Mouse (Mus musculus) c-Kit-negative CD71-positive TER-119-positive erythroid progenitor cells, embryonic 14.5 days (primary cell): ENCODE measurements around the gene Rrp36.

Experiments used
- DNase-seq: peaks from one replicate; pipeline ENCODE4 v3.0.0-alpha.2; 2013; ENCODE audit warnings: low read depth, low spot score

Rrp36 gene

DNA sequence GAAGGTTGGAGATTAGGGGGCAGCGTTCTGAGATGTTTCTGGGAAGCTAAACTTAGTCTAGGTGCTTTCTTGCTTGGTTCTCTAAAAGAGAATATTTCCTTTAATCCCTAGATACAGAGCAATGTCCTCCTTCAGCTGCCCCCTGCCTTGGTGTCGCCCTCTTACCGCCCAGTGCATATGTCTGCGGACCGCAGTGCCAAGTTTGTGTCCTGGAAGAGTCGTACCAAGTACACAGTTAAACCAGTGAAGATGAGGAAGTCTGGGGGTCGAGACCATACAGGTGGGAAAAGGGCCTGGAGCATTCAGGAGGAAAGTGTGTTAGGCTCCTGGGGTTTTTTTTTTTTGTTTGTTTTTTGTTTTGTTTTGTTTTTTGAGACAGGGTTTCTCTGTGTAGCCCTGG lies 26.9 kb downstream of the Rrp36 start:
- no peak for DNase-seq

GRCm38 (mm10) chr17:46646322-46646662 lies 27.9 kb downstream of the Rrp36 start:
- DNase-seq: no peak

GRCm38 (mm10) chr17:46645561-46646321 lies 28.4 kb downstream of the Rrp36 start, which contains the start of the genes Klc4 and Mrpl2:
Gene Klc4, minus strand, starts transcription at chr17:46646022.
Gene Mrpl2, plus strand, starts transcription at chr17:46646229.
- peak; percentile 96 for DNase-seq

GRCm38 (mm10) chr17:46644916-46645475 lies 29.2 kb downstream of the Rrp36 start:
- DNase-seq: peak; percentile 22

DNA sequence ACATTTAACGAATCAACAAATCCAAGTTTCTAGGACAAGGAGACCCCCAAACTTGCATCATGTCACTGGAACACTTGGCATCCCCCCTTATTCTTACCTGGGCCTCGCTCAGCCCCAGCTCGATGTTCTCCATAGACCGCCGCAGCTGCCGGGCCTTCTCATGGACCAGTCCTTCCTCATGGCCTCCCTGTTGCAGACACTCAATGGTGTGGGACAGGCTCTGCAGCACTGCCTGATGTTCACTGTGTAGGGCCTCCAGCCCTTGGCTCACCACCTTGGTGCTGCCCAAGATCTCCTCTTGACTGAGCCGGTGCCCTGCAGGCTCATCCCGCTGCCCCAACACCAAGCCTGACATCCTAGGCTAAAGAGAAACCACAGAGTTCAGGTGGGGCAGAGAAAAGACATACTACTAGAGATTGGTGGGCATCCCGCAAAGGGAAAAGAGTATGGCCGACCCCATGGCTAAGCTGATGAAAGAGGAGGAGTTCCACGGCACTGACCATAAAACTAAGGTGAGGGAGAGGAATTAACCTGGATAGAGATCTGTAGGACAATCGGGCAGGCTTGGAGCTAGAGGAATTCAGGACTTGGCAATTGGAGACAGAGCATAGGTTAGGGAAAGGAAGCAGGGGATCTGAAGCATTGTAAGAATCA lies 29.9 kb downstream of the Rrp36 start:
- no peak for DNase-seq

- no peak for DNase-seq
Measured at GRCm38 (mm10) chr17:46642060-46642459, 32.1 kb downstream of the Rrp36 start.

- DNase-seq: no peak
Measured at GRCm38 (mm10) chr17:46639929-46640328, 34.2 kb downstream of the Rrp36 start.

DNA sequence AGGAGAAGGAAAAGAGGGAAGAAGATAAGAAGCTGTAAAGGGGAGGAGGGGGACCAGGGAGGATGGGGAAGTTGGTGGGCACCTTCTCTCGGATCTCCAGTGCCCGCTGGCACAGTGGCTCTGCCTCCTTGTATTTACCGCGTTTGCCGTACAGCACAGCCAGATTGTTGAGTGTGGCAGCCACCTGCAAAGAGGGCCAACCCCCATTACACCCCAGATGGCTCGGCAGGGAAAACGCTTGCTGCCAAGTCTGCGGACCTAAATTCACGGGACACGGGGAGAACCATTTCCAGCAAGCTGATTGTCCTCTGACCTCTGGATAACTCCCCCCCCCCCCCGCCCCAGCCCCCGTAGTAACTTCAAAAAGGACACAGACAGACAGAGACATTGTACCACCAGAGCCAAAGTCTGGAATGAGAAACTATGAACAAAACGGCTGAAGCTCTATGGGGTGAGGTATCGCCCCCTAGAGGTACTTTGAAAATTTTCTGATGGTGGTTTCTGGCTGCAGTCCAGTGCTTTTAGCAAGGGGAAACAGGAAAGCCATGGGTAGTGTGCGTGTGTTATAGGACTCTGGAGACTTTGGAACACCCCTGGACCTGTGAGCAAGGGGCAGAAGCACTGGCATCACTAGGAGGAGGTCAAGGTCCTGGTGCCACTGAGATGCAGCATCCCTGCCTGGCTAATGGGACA lies 37.2 kb downstream of the Rrp36 start:
- no peak for DNase-seq

DNA sequence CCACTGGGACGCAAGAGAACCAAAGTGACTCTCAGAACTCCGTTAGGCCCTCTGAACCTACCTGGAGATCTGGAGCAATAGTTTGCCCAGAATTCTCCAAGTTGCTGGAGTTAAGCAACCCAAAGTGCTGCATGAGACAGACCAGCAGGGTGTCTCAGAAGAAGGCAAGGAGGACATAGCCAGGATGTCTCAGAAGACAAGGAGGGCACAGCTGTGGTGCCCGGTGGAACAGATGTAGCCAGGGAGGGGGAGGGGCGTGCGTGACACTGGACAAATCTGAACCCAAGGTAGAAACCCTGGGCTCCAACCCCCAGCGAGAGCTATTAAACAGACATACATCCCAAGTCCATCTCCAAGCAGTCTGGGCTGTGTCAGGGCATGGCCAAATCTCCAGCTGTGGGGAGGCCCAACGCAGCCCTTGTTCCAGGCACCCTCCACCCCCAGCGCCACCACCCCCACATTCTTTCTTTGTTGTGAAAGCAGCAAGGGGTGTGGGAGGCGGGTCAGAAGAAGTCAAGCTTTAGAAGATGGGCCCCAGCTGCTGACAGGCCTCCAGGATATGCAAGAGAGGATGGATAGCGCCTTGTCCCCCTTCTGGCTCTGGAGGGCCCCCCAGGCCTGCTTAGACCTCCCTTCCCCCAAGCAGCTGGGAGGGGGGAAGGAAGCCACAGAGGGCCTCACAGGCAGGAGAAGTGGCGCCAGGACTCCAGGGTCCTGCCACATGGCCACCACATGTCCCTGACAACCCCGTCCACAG lies 44.3 kb downstream of the Rrp36 start:
- DNase-seq: no peak

- no peak for DNase-seq
Measured at GRCm38 (mm10) chr17:46628791-46629684, 45.1 kb downstream of the Rrp36 start, which contains the start of gene Ptk7. Gene Ptk7, minus strand, starts transcription at chr17:46629504.

GRCm38 (mm10) chr17:46628471-46628790 lies 45.7 kb downstream of the Rrp36 start:
- no peak for DNase-seq

- DNase-seq: no peak
Measured at GRCm38 (mm10) chr17:46627409-46627808, 46.7 kb downstream of the Rrp36 start.

- DNase-seq: no peak
Measured at GRCm38 (mm10) chr17:46624598-46624997, 49.6 kb downstream of the Rrp36 start.

- DNase-seq: no peak
Measured at GRCm38 (mm10) chr17:46623819-46624557, 50.2 kb downstream of the Rrp36 start.

- DNase-seq: no peak
Measured at GRCm38 (mm10) chr17:46622269-46622668, 51.9 kb downstream of the Rrp36 start.

- DNase-seq: no peak
Measured at GRCm38 (mm10) chr17:46621324-46621723, 52.8 kb downstream of the Rrp36 start.

DNA sequence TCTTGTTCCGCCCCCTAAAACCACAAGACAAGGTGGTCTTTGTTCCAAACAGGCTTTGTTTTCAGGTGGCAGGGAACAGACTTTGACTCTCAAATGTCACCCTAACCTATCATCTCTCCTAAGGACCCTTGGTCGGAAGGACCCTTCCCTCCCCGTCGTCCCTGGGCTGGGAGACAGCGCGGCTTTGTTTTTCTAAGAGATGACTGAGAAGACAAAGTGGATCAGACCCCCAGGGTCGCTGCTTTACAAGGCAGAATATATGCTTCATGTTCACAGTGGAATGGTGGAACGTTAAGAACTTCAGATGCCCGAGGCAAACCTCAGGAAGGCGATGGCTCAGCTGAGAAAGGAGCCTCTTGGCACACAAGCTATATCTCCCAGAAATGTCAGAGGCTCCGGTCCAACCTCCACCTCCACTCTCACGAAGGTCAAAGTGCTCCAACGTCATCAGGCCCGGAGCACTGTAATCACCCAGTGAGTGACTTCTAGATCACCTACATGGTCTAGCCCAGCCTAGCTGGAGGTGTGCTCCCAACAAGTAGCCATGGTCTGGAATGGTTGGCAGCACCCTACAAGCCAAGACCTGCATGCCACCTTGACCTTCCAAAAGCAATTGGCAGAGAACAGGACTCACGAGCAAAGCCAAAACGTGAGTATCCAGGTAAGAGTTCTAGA lies 54.3 kb downstream of the Rrp36 start:
- no peak for DNase-seq

DNA sequence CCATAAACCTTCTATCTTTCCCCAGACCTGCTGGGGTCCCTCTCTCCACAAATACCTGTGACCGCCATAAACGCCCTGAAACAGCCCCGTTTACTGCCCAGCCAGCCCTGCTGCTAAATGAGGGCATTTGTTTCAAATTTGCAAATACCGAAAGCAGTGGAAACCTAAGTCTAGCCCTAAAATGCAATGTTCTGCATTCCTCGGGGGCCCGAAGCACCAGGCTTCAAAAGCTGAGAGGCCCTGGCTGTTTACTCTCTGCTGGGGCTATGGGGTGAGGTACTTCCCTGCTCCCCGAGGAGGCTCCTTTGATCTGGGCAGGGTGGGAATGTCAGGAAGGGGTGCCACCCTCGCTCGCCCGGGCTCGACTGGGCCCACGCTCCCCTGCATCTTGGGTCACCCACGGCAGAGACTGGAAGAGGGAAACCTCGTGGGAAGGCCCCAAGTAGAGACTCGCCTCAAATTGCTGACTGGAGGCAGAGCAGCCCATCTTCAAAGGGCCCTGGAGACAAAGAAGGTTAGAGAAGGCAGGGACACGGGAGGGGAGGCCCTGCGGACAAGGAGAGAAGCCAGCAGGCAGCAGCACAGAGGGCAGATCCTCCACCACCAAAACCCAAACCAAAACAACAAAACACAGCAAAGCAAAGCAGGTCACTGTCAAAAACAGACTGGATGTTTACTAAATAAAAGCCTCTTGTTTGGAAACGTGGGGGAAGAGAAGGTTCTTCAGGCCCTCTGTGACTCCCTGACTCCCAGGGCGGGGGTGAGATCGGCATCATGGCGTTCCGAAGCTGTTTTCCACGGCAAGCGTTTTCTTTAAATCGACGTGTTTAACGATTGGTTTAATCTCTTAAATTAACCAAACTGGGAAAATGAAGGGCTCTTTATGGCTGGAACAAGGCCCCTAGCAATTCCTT lies 55.1 kb downstream of the Rrp36 start:
- DNase-seq: no peak
